Mouse (Mus musculus): ENCODE data around the gene Gm13539.

The Gm13539 gene

DNA sequence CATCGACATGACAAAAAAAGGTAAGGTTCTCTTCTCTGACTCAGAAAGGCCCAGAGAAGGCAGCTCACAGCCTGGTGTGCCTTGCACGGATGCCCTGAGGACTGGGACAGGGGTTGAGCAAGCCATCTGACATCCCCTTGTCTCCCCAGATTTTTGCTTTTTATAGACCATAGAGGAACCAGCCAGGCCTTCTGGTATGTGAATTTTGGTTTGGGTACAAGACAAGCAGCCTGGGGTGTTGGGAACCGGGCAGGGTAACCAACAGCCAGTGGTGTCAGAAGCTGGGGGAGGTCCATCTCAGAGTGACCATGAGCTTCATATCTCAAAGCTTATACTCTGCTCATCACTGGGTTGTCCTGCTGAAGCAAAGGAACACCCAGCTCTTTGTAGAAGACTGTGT, 42.7 kb downstream of the Gm13539 start:
- DNase-seq (ENCODE audit: low spot score in 2 of 2) = no peak

DNA sequence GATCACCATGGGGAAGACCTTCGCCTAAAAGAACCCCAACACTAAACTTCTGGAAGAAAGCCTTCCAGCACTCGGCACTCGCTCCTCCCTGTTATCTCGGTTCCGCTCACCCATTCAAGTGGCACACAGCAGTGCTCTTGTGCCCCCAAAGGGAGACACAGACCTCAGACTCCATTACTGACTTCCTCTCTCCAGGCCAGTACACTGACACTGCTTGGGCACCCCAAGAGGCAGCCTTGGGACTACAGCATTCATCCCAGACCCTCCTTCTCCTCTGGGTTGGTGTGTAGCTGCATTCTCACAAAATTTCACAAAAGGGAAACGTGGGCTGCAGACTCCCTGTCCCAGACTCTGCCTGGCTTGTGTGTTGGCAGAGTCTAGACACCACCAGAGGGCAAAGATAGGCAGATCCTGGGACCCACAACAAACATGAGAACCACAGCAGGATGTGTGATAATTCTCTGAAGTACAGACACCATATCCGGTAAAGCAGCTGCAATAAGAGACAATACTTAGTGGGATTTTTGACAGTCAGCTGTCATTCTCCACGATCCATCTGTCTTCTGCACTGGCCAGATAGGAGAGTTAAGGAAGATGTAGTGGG, 46.4 kb downstream of the Gm13539 start:
- DNase-seq (ENCODE audit: low spot score in 2 of 2) = no peak

- no peak for DNase-seq (ENCODE audit: low spot score in 2 of 2)
Measured at GRCm38 (mm10) chr2:25830786-25831185, 48.7 kb downstream of the Gm13539 start.

- peak; percentile 78 to 88 for DNase-seq (ENCODE audit: low spot score in 2 of 2)
Measured at GRCm38 (mm10) chr2:25836291-25836690, 54.2 kb downstream of the Gm13539 start.
